Mouse (Mus musculus) hindbrain, embryonic 10.5 days (tissue): ENCODE results near the gene Ankrd40. TPM values are rescaled to one million over a fixed set of nuclear protein-coding genes. Genes with fewer than 3 reads are reported as not detected.
A peak's percentile ranks its signal among the peaks of the same experiment; 100 is the strongest.

Experiments used
- DNase-seq: peaks from one replicate; pipeline ENCODE4 v3.0.0-alpha.2; 2017; ENCODE audit warnings: low spot score
- H3K27ac ChIP-seq: fragments of 300-500 bp; sonication (generic); 2 replicates; pipeline ENCODE4 v1.5.1; 2016; ENCODE audit warnings: mild to moderate bottlenecking, moderate library complexity
- H3K27me3 ChIP-seq: fragments of 300-500 bp; sonication (generic); 2 replicates; pipeline ENCODE4 v1.6.1; 2016; ENCODE audit warnings: mild to moderate bottlenecking; ENCODE audit not compliant: poor library complexity, insufficient read depth, severe bottlenecking
- H3K36me3 ChIP-seq: fragments of 300-500 bp; sonication (generic); 2 replicates; pipeline ENCODE4 v1.6.1; 2016; ENCODE audit warnings: mild to moderate bottlenecking, moderate library complexity
- H3K4me1 ChIP-seq: fragments of 300-500 bp; sonication (generic); replicated peaks from 2 replicates; pipeline ENCODE4 v1.6.1; 2016; ENCODE audit warnings: mild to moderate bottlenecking
- H3K4me3 ChIP-seq: fragments of 300-500 bp; sonication (generic); 2 replicates; pipeline ENCODE4 v1.5.1; 2016; ENCODE audit warnings: mild to moderate bottlenecking, moderate library complexity
- H3K9me3 ChIP-seq: fragments of 300-500 bp; sonication (generic); 2 replicates; pipeline ENCODE4 v1.6.1; 2016; ENCODE audit warnings: mild to moderate bottlenecking, moderate library complexity
- WGBS: fragments of 180-500 bp; shearing (Covaris S2); methylation state at CpG from one replicate; pipeline ENCODE4 v1.1.7; 2016; 5-methylcytosine and 5-hydroxymethylcytosine counted together
- polyA plus RNA-seq: library from polyadenylated mRNA; unstranded; fragments of >200 nt; fragmentation: Nextera tagmentation; extraction: Ambion mirVana; gene quantifications from 2 replicates; pipeline ENCODE4 v1.2.1, GENCODE M21; 2016

Gene Ankrd40
- polyA plus RNA-seq, 1 experiment from 2014 or later: 12.5 TPM

DNA sequence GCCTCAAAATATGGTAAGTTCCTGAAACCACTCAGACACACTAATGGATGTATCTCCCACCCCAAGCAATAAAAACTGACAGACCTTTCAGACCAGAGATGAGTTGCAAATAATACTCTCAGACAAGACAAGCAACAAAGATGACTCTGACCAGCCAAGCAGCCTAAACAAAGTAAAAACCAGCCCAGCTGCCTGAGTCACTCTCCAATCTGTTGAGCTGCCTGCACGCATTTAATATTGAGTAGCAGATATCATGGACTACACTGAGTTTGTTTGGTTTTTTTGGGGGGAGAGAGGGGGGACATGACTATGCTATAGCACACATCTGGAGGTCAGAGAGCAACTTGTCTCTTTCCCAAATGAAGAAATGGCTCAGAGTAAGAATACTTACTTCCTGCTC, 12.5 kb upstream of the Ankrd40 start:
- Histone ChIP-seq H3K36me3 (peaks cover 49% of the 10 kb centered on the region), H3K4me1 (peaks cover 35% of the 10 kb centered on the region), H3K9me3 (no peaks in the 10 kb centered on the region), H3K27ac (no peak overlapping the region), H3K27me3 (no peaks in the 10 kb centered on the region), H3K4me3 (no peak overlapping the region)
- WGBS: 83% methylated on average over 1 of the region's 1 CpGs
- no peak for DNase-seq

DNA sequence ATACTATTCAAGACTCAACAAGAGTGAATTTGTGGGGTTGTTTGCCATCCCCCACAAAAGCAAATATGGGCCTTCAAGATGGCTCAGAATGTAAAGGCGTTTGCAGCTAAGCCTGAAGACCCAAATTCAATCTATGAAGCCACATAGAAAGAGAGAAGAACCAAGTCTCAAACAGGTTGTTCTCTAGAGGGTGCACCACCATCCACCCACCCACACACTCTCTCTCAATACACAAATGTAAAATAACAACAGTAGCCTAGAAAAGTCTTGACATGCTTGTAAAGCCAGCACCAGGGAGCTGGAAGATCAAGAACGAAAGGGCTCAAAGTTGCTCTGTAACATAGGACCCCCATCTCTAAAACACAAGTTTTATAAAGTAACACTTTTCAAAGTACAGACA, 11.3 kb upstream of the Ankrd40 start:
- H3K9me3 ChIP-seq: no peaks in the 10 kb centered on the region
- no peak for DNase-seq
- no peak overlapping the region for H3K27ac ChIP-seq
- peaks cover 40% of the 10 kb centered on the region for H3K4me1 ChIP-seq
- H3K36me3 ChIP-seq: peaks cover 40% of the 10 kb centered on the region
- WGBS: 89% methylated on average over 2 of the region's 2 CpGs
- H3K4me3 ChIP-seq: no peak overlapping the region
- no peaks in the 10 kb centered on the region for H3K27me3 ChIP-seq

DNA sequence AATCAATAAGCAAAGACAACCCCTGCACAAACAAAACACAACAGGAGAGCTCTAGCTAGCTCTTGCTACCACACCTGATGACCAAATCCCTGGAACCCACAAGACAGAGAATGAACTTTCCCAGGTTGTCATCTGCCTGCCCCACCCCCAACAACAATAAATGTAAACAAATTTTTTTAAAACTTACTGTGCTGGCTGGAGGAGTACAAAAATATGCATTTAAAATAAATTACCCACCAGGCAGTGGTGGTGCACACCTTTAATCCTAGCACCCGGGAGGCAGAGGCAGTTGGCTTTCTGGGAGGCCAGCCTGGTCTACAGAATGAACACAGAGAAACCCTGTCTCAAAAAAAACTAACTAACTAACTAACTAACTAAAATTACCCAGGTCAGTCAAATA, 10.8 kb upstream of the Ankrd40 start:
- Histone ChIP-seq H3K9me3 (no peaks in the 10 kb centered on the region), H3K27ac (no peak overlapping the region), H3K4me3 (no peak overlapping the region), H3K4me1 (peaks cover 42% of the 10 kb centered on the region), H3K27me3 (no peaks in the 10 kb centered on the region), H3K36me3 (peaks cover 40% of the 10 kb centered on the region)
- WGBS: 83% methylated on average over 1 of the region's 1 CpGs
- DNase-seq: no peak

GRCm38 (mm10) chr11:94317515-94317914, 10.3 kb upstream of the Ankrd40 start:
- H3K27ac ChIP-seq: no peak overlapping the region
- H3K36me3 ChIP-seq: peaks cover 40% of the 10 kb centered on the region
- H3K27me3 ChIP-seq: no peaks in the 10 kb centered on the region
- H3K4me3 ChIP-seq: no peak overlapping the region
- no peak for DNase-seq
- peaks cover 47% of the 10 kb centered on the region for H3K4me1 ChIP-seq
- whole genome bisulfite sequencing: 81% methylated on average over 4 of the region's 4 CpGs
- H3K9me3 ChIP-seq: no peaks in the 10 kb centered on the region

GRCm38 (mm10) chr11:94318056-94318455, 9.7 kb upstream of the Ankrd40 start:
- Histone ChIP-seq H3K36me3 (peaks cover 38% of the 10 kb centered on the region), H3K27me3 (no peaks in the 10 kb centered on the region), H3K9me3 (no peaks in the 10 kb centered on the region), H3K4me3 (no peak overlapping the region), H3K27ac (no peak overlapping the region), H3K4me1 (peaks cover 49% of the 10 kb centered on the region)
- DNase-seq: no peak
- 93% methylated on average over 5 of the region's 5 CpGs for WGBS

GRCm38 (mm10) chr11:94320969-94321930, 6.6 kb upstream of the Ankrd40 start:
- H3K27me3 ChIP-seq: no peaks in the 10 kb centered on the region
- no peak for DNase-seq
- H3K27ac ChIP-seq: peak overlapping the region; percentile 99
- under 1% methylated on average over 67 of the region's 67 CpGs for WGBS
- H3K4me3 ChIP-seq: peak overlapping the region; percentile 90
- peaks cover 32% of the 10 kb centered on the region for H3K36me3 ChIP-seq
- no peaks in the 10 kb centered on the region for H3K9me3 ChIP-seq
- H3K4me1 ChIP-seq: peaks cover 43% of the 10 kb centered on the region

DNA sequence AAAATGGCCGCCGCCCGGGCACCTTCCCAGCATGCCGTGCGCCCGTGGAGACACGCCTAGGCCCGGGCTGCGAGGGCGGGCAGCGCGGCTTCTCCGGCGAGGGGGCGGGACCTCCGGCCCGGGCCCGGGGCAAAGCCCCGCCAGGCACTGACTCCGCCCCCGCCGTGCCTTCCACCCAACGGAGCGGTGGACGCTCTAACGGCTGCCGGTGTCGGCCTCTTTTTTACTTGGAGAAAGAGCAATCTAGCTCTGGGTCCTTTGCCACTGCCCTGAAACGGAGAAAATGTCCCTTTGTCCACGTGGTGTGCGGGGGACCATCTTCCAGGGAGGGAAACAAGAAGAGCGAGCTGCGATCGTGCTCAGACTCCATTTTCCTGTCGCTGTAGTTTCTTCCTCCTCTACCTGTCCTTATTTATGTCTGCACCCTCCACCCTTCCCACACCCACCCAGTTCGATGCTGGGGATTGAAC, 5.8 kb upstream of the Ankrd40 start, which contains the start of gene Luc7l3:
TSS of gene Luc7l3 (minus strand) at position 58 of the 470 bp plus-strand sequence.
- Histone ChIP-seq H3K4me3 (peak within 1 kb of the TSS; percentile 90), H3K27ac (peak within 1 kb of the TSS; percentile 99), H3K4me1 (peaks cover 43% of the 10 kb centered on the region), H3K36me3 (peaks cover 30% of the 10 kb centered on the region), H3K9me3 (no peaks in the 10 kb centered on the region), H3K27me3 (no peaks in the 10 kb centered on the region)
- peak; percentile 93 for DNase-seq
- WGBS: under 1% methylated on average over 36 of the region's 36 CpGs

- peak overlapping the region; percentile 99 for H3K27ac ChIP-seq
- WGBS: 37% methylated on average over 5 of the region's 5 CpGs
- no peaks in the 10 kb centered on the region for H3K27me3 ChIP-seq
- DNase-seq: no peak
- peak overlapping the region; percentile 90 for H3K4me3 ChIP-seq
- H3K36me3 ChIP-seq: peaks cover 25% of the 10 kb centered on the region
- no peaks in the 10 kb centered on the region for H3K9me3 ChIP-seq
- peaks cover 39% of the 10 kb centered on the region for H3K4me1 ChIP-seq
Observed at GRCm38 (mm10) chr11:94322636-94323035, 5.2 kb upstream of the Ankrd40 start.

DNA sequence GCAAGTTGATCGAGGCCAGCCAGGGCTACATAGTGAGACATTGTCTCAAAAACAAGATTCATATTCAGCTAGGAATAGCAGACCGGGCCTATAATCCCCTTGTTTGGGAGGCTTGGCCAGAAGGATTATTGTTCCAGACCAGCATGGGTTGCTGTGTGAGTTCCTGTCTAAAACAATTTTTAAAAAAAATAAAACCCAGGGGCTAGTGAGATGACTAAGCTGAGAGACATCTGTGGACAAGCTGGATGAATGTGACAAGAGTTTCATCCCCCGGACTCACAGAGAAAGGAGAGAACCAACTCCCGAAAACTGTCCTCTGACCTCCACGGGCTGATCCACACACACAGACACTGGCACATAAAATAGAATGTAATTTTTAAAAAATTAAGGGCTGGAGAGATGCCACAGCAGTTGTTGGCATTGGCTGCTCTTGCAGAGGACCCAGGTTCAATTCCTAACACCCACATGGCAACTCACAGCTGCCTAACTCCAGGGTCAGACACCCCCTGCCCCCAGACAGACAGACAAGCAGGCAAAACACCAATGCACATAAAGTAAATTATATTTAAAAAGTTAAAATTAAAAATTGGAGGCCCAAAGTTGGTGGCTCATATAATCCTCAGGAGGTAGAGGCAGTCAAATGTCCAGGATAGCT, 4.4 kb upstream of the Ankrd40 start:
- DNase-seq: no peak
- Histone ChIP-seq H3K9me3 (no peaks in the 10 kb centered on the region), H3K4me1 (peaks cover 38% of the 10 kb centered on the region), H3K27ac (peak overlapping the region; percentile 99; the same call in 1 of the 2 replicates), H3K36me3 (peaks cover 17% of the 10 kb centered on the region), H3K4me3 (no peak overlapping the region), H3K27me3 (no peaks in the 10 kb centered on the region)
- 88% methylated on average over 5 of the region's 5 CpGs for WGBS

DNA sequence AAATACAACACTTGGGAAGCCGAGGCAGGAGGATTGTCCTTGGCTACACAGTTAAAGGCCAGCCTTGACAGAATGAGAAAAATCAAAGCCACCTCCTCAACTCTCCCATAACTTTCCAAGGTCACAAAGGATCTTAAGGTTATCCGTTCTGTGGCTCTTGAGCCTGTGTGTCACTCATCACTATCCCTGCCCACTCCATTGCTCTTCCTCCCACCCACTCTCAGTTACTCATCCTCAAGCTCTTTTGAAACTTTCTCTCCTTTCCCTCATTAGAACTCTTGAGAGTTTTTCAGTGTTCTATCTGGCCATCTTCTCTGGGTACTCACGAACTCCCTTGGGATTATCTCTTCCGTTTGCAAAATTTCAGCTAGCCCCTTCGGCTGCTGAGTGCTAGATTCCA, 3.2 kb upstream of the Ankrd40 start:
- DNase-seq: no peak
- Histone ChIP-seq H3K27me3 (no peaks in the 10 kb centered on the region), H3K4me3 (no peak overlapping the region), H3K4me1 (peaks cover 48% of the 10 kb centered on the region), H3K27ac (no peak overlapping the region), H3K9me3 (no peaks in the 10 kb centered on the region), H3K36me3 (peaks cover 5% of the 10 kb centered on the region)
- 84% methylated on average over 5 of the region's 5 CpGs for WGBS

GRCm38 (mm10) chr11:94326961-94327411, 815 bp upstream of the Ankrd40 start:
- no peaks in the 10 kb centered on the region for H3K27me3 ChIP-seq
- peak overlapping the region; percentile 98 for H3K27ac ChIP-seq
- peak overlapping the region; percentile 83 for H3K4me3 ChIP-seq
- peak; percentile 56 for DNase-seq
- no peaks in the 10 kb centered on the region for H3K9me3 ChIP-seq
- 3% methylated on average over 10 of the region's 10 CpGs for WGBS
- no peaks in the 10 kb centered on the region for H3K36me3 ChIP-seq
- peaks cover 57% of the 10 kb centered on the region for H3K4me1 ChIP-seq

DNA sequence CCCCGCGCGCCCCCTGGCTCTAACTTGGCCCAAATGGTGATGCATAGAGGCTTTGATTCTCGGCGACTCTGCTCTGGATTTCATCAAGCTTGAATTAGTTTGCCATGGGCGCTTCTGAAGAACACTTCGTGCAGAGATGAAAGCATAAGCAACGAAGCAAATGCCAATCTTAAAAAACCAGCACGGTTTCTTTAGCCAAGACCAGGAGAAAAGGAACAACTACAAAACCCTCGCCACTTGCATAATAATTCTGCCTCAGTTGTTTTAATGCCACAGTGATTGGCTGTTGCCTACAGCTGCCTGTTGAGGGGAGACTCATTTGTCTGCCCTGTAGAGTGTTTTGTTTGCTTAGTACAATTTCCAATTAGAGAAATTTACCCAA, 834 bp downstream of the Ankrd40 start:
- no peak for DNase-seq
- H3K27ac ChIP-seq: peak overlapping the region; percentile 98
- no peaks in the 10 kb centered on the region for H3K36me3 ChIP-seq
- peaks cover 46% of the 10 kb centered on the region for H3K4me1 ChIP-seq
- H3K4me3 ChIP-seq: peak overlapping the region; percentile 83
- no peaks in the 10 kb centered on the region for H3K9me3 ChIP-seq
- WGBS: 2% methylated on average over 10 of the region's 10 CpGs
- H3K27me3 ChIP-seq: no peaks in the 10 kb centered on the region
